Comparison of ENCODE assay signal across 11 mouse cellular contexts in the genomic region with DNA sequence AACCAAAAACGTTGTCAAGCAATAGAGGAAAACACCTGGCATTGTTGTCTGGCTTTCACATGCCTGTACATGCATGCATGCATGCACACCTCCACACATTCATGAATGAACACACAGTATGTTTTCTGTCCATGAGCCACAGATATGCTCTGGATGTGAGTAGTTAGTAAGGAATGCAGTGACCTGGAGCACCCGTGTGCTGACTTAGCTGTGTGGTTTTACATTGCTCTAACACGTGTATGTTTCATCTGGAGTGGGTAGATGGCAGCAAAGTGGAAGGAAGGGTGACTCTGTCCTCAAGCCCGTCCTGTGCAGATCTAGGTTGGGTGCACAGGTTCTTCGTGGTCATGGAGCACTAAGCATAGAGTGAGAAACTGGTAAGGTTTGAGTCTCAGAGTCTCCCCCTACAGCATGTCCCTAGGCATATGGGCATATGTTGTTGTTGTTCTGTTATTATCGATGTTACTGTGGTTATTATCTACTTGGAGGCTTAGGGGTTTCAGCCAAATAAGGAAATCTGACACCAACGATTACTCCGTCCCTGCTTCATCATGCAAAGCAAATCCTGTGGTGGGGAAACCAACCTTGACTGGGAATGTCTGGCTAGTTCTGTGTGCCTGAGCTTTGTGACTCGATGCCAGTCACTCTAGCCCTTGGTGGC.
DNase-seq lines count a peak whose midpoint lies in the region; ATAC-seq and TF ChIP-seq lines count a peak whose summit lies in the region.
"Had no signal": no experiment of that assay in that cellular context is flagged by ENCODE, and none has a peak within 500 bp of the region (broad histone marks: within the 10 kb centered on the region; RNA-seq: fewer than 3 reads in every experiment).

No protein-coding gene starts in this region.

- H3K4me3 ChIP-seq in heart, embryonic 13.5 days: no peak overlapping the region
- no peak overlapping the region for H3K4me3 ChIP-seq in midbrain, postnatal 0 days (ENCODE audit: low read depth, low read length)
- no peak overlapping the region for H3K4me3 ChIP-seq in midbrain, embryonic 13.5 days (replicated peaks)
- H3K4me3 ChIP-seq in heart, embryonic 16.5 days (ENCODE audit: low read length): no peak overlapping the region
- H3K4me3 ChIP-seq: embryonic facial prominence, embryonic 13.5 days; megakaryocyte, embryonic 14.5 days had no signal

- TF ChIP-seq CTCF in midbrain, postnatal 0 days (IDR thresholded peaks at IDR 0.05): peak; percentile 34

- no peak for ATAC-seq in heart, embryonic 13.5 days (ENCODE audit: extremely low read depth, insufficient number of reproducible peaks, low FRiP score, low TSS enrichment)
- peak; percentile 52; the same call in 1 of the 2 replicates for ATAC-seq in midbrain, postnatal 0 days (ENCODE audit: low FRiP score)
- no peak for ATAC-seq in midbrain, embryonic 13.5 days
- peak; percentile 33; the same call in 1 of the 2 replicates for ATAC-seq in heart, embryonic 16.5 days (replicated peaks; ENCODE audit: extremely low read depth, insufficient read depth, low FRiP score)
- peak; percentile 30; the same call in 1 of the 2 replicates for ATAC-seq in neutrophil, adult 5-6 weeks (ENCODE audit: extremely low read depth, insufficient number of reproducible peaks, low FRiP score, poor library complexity, severe bottlenecking)
- ATAC-seq: inflammation-experienced regulatory T-cells, adult 6 months had no signal

- intact Hi-C loops in heart, postnatal 36 days (cut with DNase I): no loop called here

- no peaks in the 10 kb centered on the region for H3K36me3 ChIP-seq in heart, embryonic 13.5 days
- no peaks in the 10 kb centered on the region for H3K36me3 ChIP-seq in midbrain, postnatal 0 days (ENCODE audit: insufficient read depth, low read length)
- H3K36me3 ChIP-seq in midbrain, embryonic 13.5 days: no peaks in the 10 kb centered on the region
- no peaks in the 10 kb centered on the region for H3K36me3 ChIP-seq in heart, embryonic 16.5 days (ENCODE audit: control insufficient read depth, insufficient read depth)
- H3K36me3 ChIP-seq: embryonic facial prominence, embryonic 13.5 days had no signal

- H3K27ac ChIP-seq in heart, embryonic 13.5 days (replicated peaks): peak overlapping the region; percentile 87
- H3K27ac ChIP-seq in midbrain, postnatal 0 days (ENCODE audit: low read depth, low read length): no peak overlapping the region
- no peak overlapping the region for H3K27ac ChIP-seq in midbrain, embryonic 13.5 days
- peak overlapping the region; percentile 80 for H3K27ac ChIP-seq in heart, embryonic 16.5 days (ENCODE audit: low read length)
- H3K27ac ChIP-seq: embryonic facial prominence, embryonic 13.5 days had no signal

- WGBS in heart, embryonic 13.5 days: 30% methylated on average over 9 of the region's 9 CpGs
- WGBS in midbrain, postnatal 0 days: 55% methylated on average over 9 of the region's 9 CpGs
- 55% methylated on average over 9 of the region's 9 CpGs for WGBS in midbrain, embryonic 13.5 days
- 30% methylated on average over 9 of the region's 9 CpGs for WGBS in heart, embryonic 16.5 days

- no peaks in the 10 kb centered on the region for H3K27me3 ChIP-seq in heart, embryonic 13.5 days (replicated peaks)
- no peaks in the 10 kb centered on the region for H3K27me3 ChIP-seq in midbrain, postnatal 0 days (ENCODE audit: insufficient read depth, low read length)
- no peaks in the 10 kb centered on the region for H3K27me3 ChIP-seq in midbrain, embryonic 13.5 days
- no peaks in the 10 kb centered on the region for H3K27me3 ChIP-seq in heart, embryonic 16.5 days (ENCODE audit: control insufficient read depth, insufficient read depth, low read length)
- H3K27me3 ChIP-seq: embryonic facial prominence, embryonic 13.5 days; megakaryocyte, embryonic 14.5 days had no signal

- H3K9me3 ChIP-seq in heart, embryonic 13.5 days: no peaks in the 10 kb centered on the region
- H3K9me3 ChIP-seq in midbrain, postnatal 0 days (ENCODE audit: low read length): no peaks in the 10 kb centered on the region
- H3K9me3 ChIP-seq in midbrain, embryonic 13.5 days: no peaks in the 10 kb centered on the region
- no peaks in the 10 kb centered on the region for H3K9me3 ChIP-seq in heart, embryonic 16.5 days (replicated peaks; ENCODE audit: control insufficient read depth, low read length)
- H3K9me3 ChIP-seq: embryonic facial prominence, embryonic 13.5 days; megakaryocyte, embryonic 14.5 days had no signal

- H3K4me2 ChIP-seq in heart, embryonic 13.5 days: peak overlapping the region; percentile 37; the same call in 1 of the 2 replicates
- H3K4me2 ChIP-seq in midbrain, postnatal 0 days (ENCODE audit: low read depth, low read length, poor library complexity, severe bottlenecking): no peak overlapping the region
- no peak overlapping the region for H3K4me2 ChIP-seq in midbrain, embryonic 13.5 days (replicated peaks)
- peak overlapping the region; percentile 6; the same call in 1 of the 2 replicates for H3K4me2 ChIP-seq in heart, embryonic 16.5 days (ENCODE audit: low read depth, low read length)
- H3K4me2 ChIP-seq: embryonic facial prominence, embryonic 13.5 days had no signal

- DNase-seq in heart, postnatal 36 days: no peak
- DNase-seq in midbrain, postnatal 0 days (ENCODE audit: low spot score): no peak
- DNase-seq in cerebellum, adult 11 months: no peak
- no peak for DNase-seq in adrenal gland, adult 8-10 months

- peaks cover 77% of the 10 kb centered on the region for H3K4me1 ChIP-seq in heart, embryonic 13.5 days
- H3K4me1 ChIP-seq in midbrain, postnatal 0 days (ENCODE audit: insufficient read depth, low read length): no peaks in the 10 kb centered on the region
- peaks cover 12% of the 10 kb centered on the region for H3K4me1 ChIP-seq in midbrain, embryonic 13.5 days (replicated peaks)
- H3K4me1 ChIP-seq in heart, embryonic 16.5 days (ENCODE audit: control insufficient read depth, insufficient read depth, low read length): peaks cover 59% of the 10 kb centered on the region

- H3K9ac ChIP-seq in heart, embryonic 13.5 days: no peak overlapping the region
- H3K9ac ChIP-seq in midbrain, postnatal 0 days (replicated peaks; ENCODE audit: low read length, poor library complexity, severe bottlenecking): no peak overlapping the region
- no peak overlapping the region for H3K9ac ChIP-seq in midbrain, embryonic 13.5 days (replicated peaks)
- no peak overlapping the region for H3K9ac ChIP-seq in heart, embryonic 16.5 days (ENCODE audit: low read length)
- H3K9ac ChIP-seq: embryonic facial prominence, embryonic 13.5 days had no signal

Comparison
In these comparisons a context has a peak if more than half of its experiments do, and no peak if none do; other contexts are left out.
1. ATAC-seq: peak in midbrain, postnatal 0 days (single experiment), heart, embryonic 16.5 days (single experiment) and neutrophil, adult 5-6 weeks (single experiment); none in heart, embryonic 13.5 days (single experiment) and midbrain, embryonic 13.5 days (single experiment).
2. H3K27ac ChIP-seq: peak in heart, embryonic 13.5 days (single experiment) and heart, embryonic 16.5 days (single experiment); none in midbrain, postnatal 0 days (single experiment) and midbrain, embryonic 13.5 days (single experiment).
3. H3K4me2 ChIP-seq: peak in heart, embryonic 13.5 days (single experiment) and heart, embryonic 16.5 days (single experiment); none in midbrain, postnatal 0 days (single experiment) and midbrain, embryonic 13.5 days (single experiment).